Mouse (Mus musculus) midbrain, embryonic 11.5 days (tissue): ENCODE data around the gene Slc16a13. TPM values are rescaled to one million over a fixed set of nuclear protein-coding genes. Genes with fewer than 3 reads are reported as not detected.

Source experiments
- ATAC-seq: fragments of 200-750 bp; cut with Nextera tagmentation; 2 replicates; pipeline ENCODE4 v1.8.0; 2017; ENCODE audit warnings: moderate TSS enrichment, moderate library complexity; ENCODE audit not compliant: low FRiP score
- DNase-seq: peaks from one replicate; pipeline ENCODE4 v3.0.0; 2015; ENCODE audit warnings: low spot score; ENCODE audit errors: missing footprints
- H3K27ac ChIP-seq: fragments of 300-500 bp; sonication (generic); 2 replicates; pipeline ENCODE4 v1.5.1; 2014; ENCODE audit warnings: low read depth, low read length
- H3K27me3 ChIP-seq: fragments of 300-500 bp; sonication (generic); 2 replicates; pipeline ENCODE4 v1.6.1; 2014; ENCODE audit warnings: mild to moderate bottlenecking, low read length, moderate library complexity, mixed read lengths; ENCODE audit not compliant: control insufficient read depth, insufficient read depth
- H3K36me3 ChIP-seq: fragments of 300-500 bp; sonication (generic); 2 replicates; pipeline ENCODE4 v1.6.1; 2014; ENCODE audit warnings: mild to moderate bottlenecking, low read length, moderate library complexity, mixed read lengths; ENCODE audit not compliant: control insufficient read depth, insufficient read depth
- H3K4me1 ChIP-seq: fragments of 300-500 bp; sonication (generic); 2 replicates; pipeline ENCODE4 v1.6.1; 2014; ENCODE audit warnings: low read length; ENCODE audit not compliant: control insufficient read depth, insufficient read depth
- H3K4me2 ChIP-seq: fragments of 300-500 bp; sonication (generic); 2 replicates; pipeline ENCODE4 v1.6.1; 2014; ENCODE audit warnings: mild to moderate bottlenecking, moderate library complexity
- H3K4me3 ChIP-seq: fragments of 300-500 bp; sonication (generic); 2 replicates; pipeline ENCODE4 v1.5.1; 2014; ENCODE audit warnings: low read depth, low read length
- H3K9ac ChIP-seq: fragments of 300-500 bp; sonication (generic); 2 replicates; pipeline ENCODE4 v1.6.1; 2014; ENCODE audit warnings: low read length
- H3K9me3 ChIP-seq: fragments of 300-500 bp; sonication (generic); 2 replicates; pipeline ENCODE4 v1.6.1; 2016; ENCODE audit warnings: low read length; ENCODE audit not compliant: control insufficient read depth
- WGBS: fragments of 180-500 bp; shearing (Covaris S2); extraction: QIAGEN DNeasy Blood & Tissue Kit; methylation state at CpG from one replicate; pipeline ENCODE4 v1.1.7; 2014; 5-methylcytosine and 5-hydroxymethylcytosine counted together
- polyA plus RNA-seq: library from polyadenylated mRNA; unstranded; fragments of >200 nt; fragmentation: Nextera tagmentation; extraction: Ambion mirVana; gene quantifications from 2 replicates; pipeline ENCODE4 v1.2.1, GENCODE M21; 2014

Slc16a13 gene
- 14.9 and 15.8 TPM in 2 replicates for polyA plus RNA-seq

GRCm38 (mm10) chr11:70220731-70221602 is at the start of gene Slc16a13:
TSS of gene Slc16a13 (minus strand) at chr11:70221064.
- ATAC-seq (peak; percentile 97), DNase-seq (peak; percentile 98)
- 0% methylated on average over 28 of the region's 28 CpGs for WGBS
- Histone ChIP-seq H3K4me2 (peak within 1 kb of the TSS; percentile 88), H3K36me3 (no peaks in the 10 kb centered on the region), H3K9ac (peak within 1 kb of the TSS; percentile 84), H3K9me3 (no peaks in the 10 kb centered on the region), H3K4me3 (peak within 1 kb of the TSS; percentile 61), H3K27me3 (peaks cover 16% of the 10 kb centered on the region), H3K27ac (peak within 1 kb of the TSS; percentile 80), H3K4me1 (peaks cover 15% of the 10 kb centered on the region)

GRCm38 (mm10) chr11:70266405-70266804 is 45.5 kb upstream of the Slc16a13 start:
- no peak overlapping the region for H3K4me3 ChIP-seq
- H3K9me3 ChIP-seq: no peaks in the 10 kb centered on the region
- H3K4me2 ChIP-seq: no peak overlapping the region
- 86% methylated on average over 1 of the region's 1 CpGs for WGBS
- ATAC-seq (no peak), DNase-seq (no peak)
- H3K36me3 ChIP-seq: no peaks in the 10 kb centered on the region
- H3K27ac ChIP-seq: no peak overlapping the region
- no peak overlapping the region for H3K9ac ChIP-seq
- H3K4me1 ChIP-seq: no peaks in the 10 kb centered on the region
- H3K27me3 ChIP-seq: no peaks in the 10 kb centered on the region

- ATAC-seq (no peak), DNase-seq (no peak)
- no peak overlapping the region for H3K9ac ChIP-seq
- 81% methylated on average over 4 of the region's 4 CpGs for WGBS
- H3K36me3 ChIP-seq: no peaks in the 10 kb centered on the region
- no peak overlapping the region for H3K4me2 ChIP-seq
- H3K9me3 ChIP-seq: no peaks in the 10 kb centered on the region
- no peak overlapping the region for H3K4me3 ChIP-seq
- H3K4me1 ChIP-seq: no peaks in the 10 kb centered on the region
- H3K27ac ChIP-seq: no peak overlapping the region
- H3K27me3 ChIP-seq: no peaks in the 10 kb centered on the region
Measured at GRCm38 (mm10) chr11:70265819-70266218, 45.0 kb upstream of the Slc16a13 start.

- 61% methylated on average over 3 of the region's 3 CpGs for WGBS
- H3K9me3 ChIP-seq: no peaks in the 10 kb centered on the region
- ATAC-seq: no peak
Measured at GRCm38 (mm10) chr11:70265252-70265651, 44.4 kb upstream of the Slc16a13 start.

GRCm38 (mm10) chr11:70259035-70259434 is 38.2 kb upstream of the Slc16a13 start:
- Histone ChIP-seq H3K4me2 (no peak overlapping the region), H3K9ac (no peak overlapping the region), H3K4me1 (no peaks in the 10 kb centered on the region), H3K4me3 (no peak overlapping the region), H3K9me3 (no peaks in the 10 kb centered on the region), H3K27ac (no peak overlapping the region), H3K36me3 (no peaks in the 10 kb centered on the region), H3K27me3 (peaks cover 16% of the 10 kb centered on the region)
- 95% methylated on average over 4 of the region's 4 CpGs for WGBS
- DNase-seq (no peak), ATAC-seq (no peak)

More at GRCm38 (mm10) chr11:70265252-70265651, 44.4 kb upstream of the Slc16a13 start:
- DNase-seq: no peak
- Histone ChIP-seq H3K36me3 (no peaks in the 10 kb centered on the region), H3K27me3 (no peaks in the 10 kb centered on the region), H3K4me3 (no peak overlapping the region), H3K9ac (no peak overlapping the region), H3K4me1 (no peaks in the 10 kb centered on the region), H3K27ac (no peak overlapping the region), H3K4me2 (no peak overlapping the region)

- Histone ChIP-seq H3K9me3 (no peaks in the 10 kb centered on the region), H3K4me1 (no peaks in the 10 kb centered on the region), H3K9ac (peak within 1 kb of the TSS; percentile 44), H3K4me3 (peak within 1 kb of the TSS; percentile 21), H3K36me3 (no peaks in the 10 kb centered on the region), H3K27ac (no peak within 1 kb of the TSS), H3K27me3 (peaks cover 30% of the 10 kb centered on the region), H3K4me2 (peak within 1 kb of the TSS; percentile 42)
- WGBS: 1% methylated on average over 25 of the region's 25 CpGs
- DNase-seq: peak; percentile 94
- ATAC-seq: 0 out of 2 replicates have a peak, but pooled peaks have one; percentile 9
Measured at GRCm38 (mm10) chr11:70254931-70255531, 34.2 kb upstream of the Slc16a13 start, which contains the start of gene Alox12. TSS of gene Alox12 (minus strand) at chr11:70255353.

- Histone ChIP-seq H3K4me3 (no peak overlapping the region), H3K27ac (no peak overlapping the region), H3K9ac (no peak overlapping the region), H3K36me3 (no peaks in the 10 kb centered on the region), H3K4me1 (no peaks in the 10 kb centered on the region), H3K9me3 (no peaks in the 10 kb centered on the region), H3K27me3 (peaks cover 30% of the 10 kb centered on the region), H3K4me2 (peak overlapping the region; percentile 42; the same call in 1 of the 2 replicates)
- DNase-seq: peak; percentile 84
- WGBS: 5% methylated on average over 18 of the region's 18 CpGs
- ATAC-seq: no peak
Measured at GRCm38 (mm10) chr11:70254337-70254736, 33.5 kb upstream of the Slc16a13 start.

GRCm38 (mm10) chr11:70251853-70252252 is 31.0 kb upstream of the Slc16a13 start:
- ATAC-seq (no peak), DNase-seq (no peak)
- Histone ChIP-seq H3K4me3 (no peak overlapping the region), H3K27me3 (peaks cover 30% of the 10 kb centered on the region), H3K4me2 (no peak overlapping the region), H3K9me3 (no peaks in the 10 kb centered on the region), H3K36me3 (no peaks in the 10 kb centered on the region), H3K9ac (no peak overlapping the region), H3K27ac (no peak overlapping the region), H3K4me1 (no peaks in the 10 kb centered on the region)
- WGBS: 80% methylated on average over 8 of the region's 8 CpGs

GRCm38 (mm10) chr11:70250150-70250549 is 29.3 kb upstream of the Slc16a13 start:
- ATAC-seq: no peak
- 75% methylated on average over 11 of the region's 11 CpGs for WGBS
- peaks cover 25% of the 10 kb centered on the region for H3K27me3 ChIP-seq

More at GRCm38 (mm10) chr11:70250150-70250549, 29.3 kb upstream of the Slc16a13 start:
- no peaks in the 10 kb centered on the region for H3K36me3 ChIP-seq
- no peak overlapping the region for H3K9ac ChIP-seq
- no peaks in the 10 kb centered on the region for H3K9me3 ChIP-seq
- no peak overlapping the region for H3K4me3 ChIP-seq
- DNase-seq: no peak
- no peak overlapping the region for H3K27ac ChIP-seq
- no peaks in the 10 kb centered on the region for H3K4me1 ChIP-seq
- no peak overlapping the region for H3K4me2 ChIP-seq
